Mouse (Mus musculus): ENCODE results near the gene Gm21679. TPM values are rescaled to one million over a fixed set of nuclear protein-coding genes. Genes with fewer than 3 reads are reported as not detected.

Gene Gm21679
- total RNA-seq (2023) = not detected

GRCm38 (mm10) chrY:29683270-29683669 lies at the start of gene Gm21679:
Gene Gm21679, minus strand, starts transcription at chrY:29683370.

All from CD8-positive naive resting alpha-beta T cell, adult 57 days (primary cell).